Mouse (Mus musculus): ENCODE measurements around the gene Frrs1l.

Gene Frrs1l

GRCm38 (mm10) chr4:56912382-56913001 is 77.7 kb downstream of the Frrs1l start:
- DNase-seq (ENCODE audit: low spot score) = no peak

- DNase-seq (ENCODE audit: low spot score) = no peak
These were observed 80.6 kb downstream of the Frrs1l start for GRCm38 (mm10) chr4:56909568-56909967.

- no peak for DNase-seq (ENCODE audit: low spot score)
These were observed 82.5 kb downstream of the Frrs1l start for GRCm38 (mm10) chr4:56907671-56908070.

Measured in T-cell, adult 2 months (primary cell).